Mouse (Mus musculus) liver, embryonic 14.5 days (tissue): ENCODE data around the gene Galnt17.

Experiments used
- CTCF ChIP-seq: IDR thresholded peaks from 2 replicates; pipeline ENCODE4 v1.5.1; 2016; ENCODE audit warnings: antibody characterized with exemption, low read depth, control low read depth
- EP300 ChIP-seq: IDR thresholded peaks from 2 replicates; pipeline ENCODE4 v1.6.1; 2016; ENCODE audit warnings: antibody characterized with exemption, low read depth

- no peak for TF ChIP-seq EP300
- no peak for TF ChIP-seq CTCF
Observed at GRCm38 (mm10) chr5:130825797-130826196, 482.5 kb downstream of the Galnt17 start.
